Mouse (Mus musculus) thymus, postnatal 4 days (tissue): ENCODE data around the gene Gm13089.
"Not testable (repeated sequence)": the region's sequence is repeated elsewhere in the genome, so short reads cannot be mapped to it uniquely, and the experiment has no call there.

ENCODE experiments used
- DNase-seq: peaks from one replicate; pipeline ENCODE4 v3.0.0; 2021

The Gm13089 gene

GRCm38 (mm10) chr4:143702611-143703010 lies at the start of gene Gm13089:
TSS of gene Gm13089 (minus strand) at chr4:143702711.
- DNase-seq, result no peak

GRCm38 (mm10) chr4:143719155-143719554 lies 16.6 kb upstream of the Gm13089 start, which contains the start of gene Gm13078:
TSS of gene Gm13078 (plus strand) at chr4:143719455.
- DNase-seq, result no peak

- not testable (repeated sequence) for DNase-seq
Measured at GRCm38 (mm10) chr4:143657146-143657545, 45.4 kb downstream of the Gm13089 start, which contains the start of gene Gm13088. TSS of gene Gm13088 (minus strand) at chr4:143657246.
